Mouse (Mus musculus) naive thymus-derived CD4-positive, alpha-beta T cell, adult 2 months (primary cell): ENCODE measurements around the gene Mllt6.
"Not testable (repeated sequence)": the region's sequence is repeated elsewhere in the genome, so short reads cannot be mapped to it uniquely, and the experiment has no call there.

Source experiments
- DNase-seq: peaks from one replicate; pipeline ENCODE4 v3.0.0-alpha.2; 2011; ENCODE audit warnings: low read depth

Mllt6 gene

DNA sequence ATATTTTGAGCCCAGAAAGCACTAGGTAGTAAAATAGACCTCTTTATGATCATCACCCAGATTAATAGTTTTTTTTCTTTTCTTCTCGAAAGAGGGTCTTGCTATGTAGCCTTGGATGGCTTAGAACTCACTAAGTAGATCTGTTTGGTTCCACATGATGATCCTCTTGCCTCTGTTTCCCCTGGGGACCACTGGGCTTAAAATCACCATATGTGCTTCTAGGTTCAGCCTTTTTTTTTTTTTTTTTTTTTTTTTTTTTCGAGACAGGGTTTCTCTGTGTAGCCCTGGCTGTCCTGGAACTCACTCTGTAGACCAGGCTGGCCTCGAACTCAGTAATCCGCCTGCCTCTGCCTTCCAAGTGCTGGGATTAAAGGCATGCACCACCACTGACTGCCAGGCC, 14.7 kb upstream of the Mllt6 start:
- not testable (repeated sequence) for DNase-seq

DNA sequence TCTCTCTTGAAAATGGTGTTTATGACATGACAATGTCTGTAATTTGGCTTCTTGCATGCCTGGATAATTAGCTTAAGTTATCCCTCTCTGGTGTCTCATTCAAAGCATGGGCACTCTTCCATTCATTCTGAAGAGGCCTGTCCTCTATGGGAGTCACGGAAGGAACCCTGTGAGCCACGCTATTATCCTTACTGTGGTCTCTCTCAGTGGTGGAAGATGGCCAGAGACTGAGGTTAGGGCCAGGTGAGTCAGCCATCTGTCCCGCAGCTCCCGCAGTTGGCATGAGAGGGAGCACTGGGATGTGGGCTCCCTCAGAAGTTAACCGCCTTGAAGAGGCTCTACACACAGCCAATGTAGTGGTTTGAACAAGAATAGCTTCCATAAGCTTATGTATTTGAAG, 12.9 kb upstream of the Mllt6 start:
- no peak for DNase-seq

DNA sequence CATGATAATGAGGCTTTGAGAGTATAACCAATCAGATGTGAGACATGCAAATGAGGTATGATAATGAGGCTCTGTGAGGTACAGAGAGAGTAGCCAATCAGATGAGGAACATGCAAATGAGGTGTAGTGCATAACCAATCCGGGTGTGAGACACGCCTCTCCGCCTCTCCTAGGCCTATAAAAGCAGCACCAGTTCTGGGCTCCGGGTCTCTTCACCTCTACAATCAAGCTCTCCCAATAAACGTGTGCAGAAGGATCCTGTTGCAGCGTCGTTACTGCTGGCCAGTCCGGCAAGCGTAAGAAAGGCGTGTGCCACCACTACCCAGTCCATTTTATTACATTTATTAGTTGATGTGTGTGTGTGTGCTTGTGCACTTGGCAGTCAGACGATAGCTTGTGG, 9.8 kb upstream of the Mllt6 start:
- not testable (repeated sequence) for DNase-seq

DNA sequence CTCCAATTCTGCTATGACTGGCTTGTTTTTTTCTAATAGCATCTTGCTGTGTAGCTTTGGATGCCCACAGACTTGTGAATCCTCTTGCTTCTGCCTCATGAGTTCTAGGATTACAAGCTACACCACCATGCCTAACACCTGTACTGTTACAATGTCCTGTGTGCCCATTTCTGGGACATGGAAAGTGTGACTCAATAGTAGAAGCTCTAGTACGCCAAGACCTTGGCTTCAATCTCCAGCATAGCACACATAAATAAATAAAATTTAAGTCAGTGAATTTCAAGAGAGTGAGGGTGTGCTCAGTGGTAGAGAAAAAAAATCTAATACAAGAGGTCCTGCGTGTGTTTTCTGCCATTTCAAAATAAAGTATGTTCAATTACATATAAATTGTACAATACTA, 9.0 kb upstream of the Mllt6 start:
- no peak for DNase-seq

DNA sequence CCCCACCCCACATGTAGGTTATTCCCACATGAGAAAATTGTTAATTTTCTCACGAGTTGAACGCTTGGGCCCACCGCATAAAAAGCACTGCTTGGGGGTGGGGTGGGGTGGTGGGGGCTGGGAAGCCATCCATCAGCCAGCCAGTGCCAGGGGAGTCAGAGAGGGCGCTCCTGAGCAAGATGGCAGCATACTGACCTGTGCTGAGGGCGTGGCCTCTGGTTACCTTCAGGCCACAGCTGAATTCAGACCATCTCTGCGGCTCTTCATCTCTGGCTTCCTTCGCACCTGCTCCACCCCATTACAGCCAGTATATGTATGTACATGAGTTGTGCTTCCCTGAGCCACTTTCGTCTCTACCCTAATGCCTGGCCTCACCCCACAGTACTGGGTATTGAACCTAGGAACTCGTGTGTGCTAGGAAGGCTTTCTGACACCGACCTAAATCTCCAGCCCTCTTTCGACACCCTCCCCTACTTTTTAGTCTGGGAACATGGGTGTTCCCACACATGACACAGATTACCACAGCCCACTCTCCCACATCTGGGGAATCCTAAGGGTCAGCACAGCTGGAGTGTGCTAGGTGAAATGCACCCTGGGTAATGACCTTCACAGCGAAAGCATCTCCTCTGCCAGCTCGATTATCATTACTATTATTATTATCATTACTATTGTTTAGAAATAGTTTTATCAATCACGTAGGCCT, 6.8 kb upstream of the Mllt6 start:
- DNase-seq: no peak

DNA sequence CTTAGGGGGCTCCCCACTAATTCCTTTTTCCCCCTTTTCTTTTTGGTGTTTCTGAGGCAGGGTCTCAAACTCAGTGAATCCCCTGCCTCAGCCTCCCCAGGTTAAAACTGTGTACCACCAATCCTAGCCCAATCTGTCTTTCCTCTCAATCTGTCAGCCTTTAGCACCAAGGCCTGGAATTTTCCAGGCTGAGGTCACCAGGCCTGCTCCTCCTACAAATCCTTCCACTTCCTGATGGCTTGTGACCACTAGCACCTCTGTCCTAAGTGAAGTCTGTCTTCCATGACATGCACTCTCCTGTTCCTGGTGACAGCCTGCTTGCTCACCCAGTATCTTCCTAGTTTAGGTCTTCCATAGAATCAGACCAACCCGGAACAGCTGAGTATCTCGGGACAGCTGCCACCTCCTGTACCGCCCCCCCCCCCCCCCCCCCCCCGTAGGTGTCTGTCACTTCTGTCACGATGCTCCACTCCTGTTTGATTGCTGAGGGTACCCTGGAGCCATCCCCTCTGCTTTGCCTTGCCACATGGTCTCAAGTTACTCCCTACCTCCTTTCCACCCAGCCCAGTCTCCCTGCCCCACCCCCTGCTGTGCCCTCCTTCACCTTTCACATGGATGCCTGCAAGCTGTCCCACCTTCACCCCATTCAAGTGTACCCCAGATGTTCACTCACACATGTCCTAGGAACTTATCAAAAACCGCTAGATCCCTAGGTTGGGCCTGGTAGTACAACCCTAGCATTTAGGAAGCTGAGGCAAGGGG, 5.8 kb upstream of the Mllt6 start:
- no peak for DNase-seq

DNA sequence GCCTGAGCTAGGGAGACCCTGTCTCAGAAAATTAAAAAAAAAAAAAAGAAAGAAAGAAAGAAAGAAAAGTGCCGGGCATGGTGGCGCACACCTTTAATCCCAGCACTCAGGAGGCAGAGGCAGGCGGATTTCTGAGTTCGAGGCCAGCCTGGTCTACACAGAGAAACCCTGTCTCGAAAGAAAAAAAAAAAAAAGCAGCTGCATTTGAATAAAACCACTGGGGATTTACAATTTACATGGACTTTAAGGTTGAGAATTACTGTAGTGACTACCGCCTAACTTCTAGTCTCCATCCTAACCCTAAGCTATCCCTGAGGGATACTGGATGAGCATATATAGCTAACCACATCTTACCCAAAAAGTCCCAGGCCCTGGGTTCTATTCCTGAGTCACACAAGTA, 5.2 kb upstream of the Mllt6 start:
- not testable (repeated sequence) for DNase-seq

DNA sequence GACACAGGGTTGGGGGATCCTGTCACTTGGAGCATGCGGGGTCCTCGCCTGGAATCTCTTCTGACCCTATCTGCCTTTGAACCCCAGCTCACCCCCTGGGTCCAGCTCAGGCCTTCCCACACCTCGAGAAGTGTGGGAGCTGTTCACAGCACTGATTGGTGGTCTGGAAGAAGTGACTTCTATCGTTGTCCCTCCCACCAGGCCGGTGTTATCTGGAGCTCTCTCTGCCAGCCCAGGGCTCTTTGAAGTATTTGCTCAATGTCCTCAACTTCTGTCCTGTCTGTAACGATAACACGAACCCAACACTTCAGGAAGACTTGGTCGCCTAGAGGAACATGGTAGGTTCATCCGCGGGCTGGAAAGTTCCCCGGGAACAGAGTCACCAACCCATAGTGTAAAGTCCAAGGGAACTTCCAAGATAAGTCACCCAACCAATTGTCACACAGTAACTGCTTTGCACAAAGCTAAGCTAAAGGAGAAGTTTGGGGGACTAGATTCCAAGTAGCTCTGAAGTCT, 4.4 kb upstream of the Mllt6 start:
- no peak for DNase-seq

DNA sequence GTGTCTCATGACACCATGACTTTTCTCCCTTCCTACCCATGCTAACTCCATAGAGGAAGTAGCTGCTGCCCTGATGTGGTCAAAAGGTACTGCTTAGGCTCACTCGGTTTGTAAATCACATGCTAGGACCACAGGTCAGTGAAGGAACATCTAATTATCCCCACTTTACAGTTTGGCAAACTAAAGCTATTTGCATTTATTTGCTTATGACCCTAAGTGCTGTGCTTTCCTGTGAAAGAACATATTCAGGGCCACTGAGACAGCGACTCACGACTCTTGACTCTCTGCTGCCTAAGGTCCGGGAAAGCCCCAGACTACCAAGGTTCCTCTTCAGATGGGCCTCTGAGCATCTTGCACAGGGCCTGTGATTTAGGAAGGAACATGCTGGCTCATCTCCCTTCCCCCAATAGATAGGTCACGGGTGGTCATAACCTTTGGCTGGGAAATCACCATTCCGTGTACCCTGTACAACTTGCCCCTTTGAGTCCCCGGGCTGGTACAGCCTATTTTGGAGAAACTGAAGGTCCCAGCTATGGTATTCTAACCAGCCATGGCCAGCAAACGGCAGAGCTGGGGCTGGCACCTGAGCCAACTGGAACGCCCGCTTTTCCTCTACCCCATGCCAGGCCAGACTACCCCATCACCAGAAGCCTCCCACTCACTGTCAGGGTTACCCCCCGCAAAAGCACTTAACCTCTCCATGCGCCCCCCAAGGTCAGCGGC, 3.8 kb upstream of the Mllt6 start:
- DNase-seq: peak; percentile 77

DNA sequence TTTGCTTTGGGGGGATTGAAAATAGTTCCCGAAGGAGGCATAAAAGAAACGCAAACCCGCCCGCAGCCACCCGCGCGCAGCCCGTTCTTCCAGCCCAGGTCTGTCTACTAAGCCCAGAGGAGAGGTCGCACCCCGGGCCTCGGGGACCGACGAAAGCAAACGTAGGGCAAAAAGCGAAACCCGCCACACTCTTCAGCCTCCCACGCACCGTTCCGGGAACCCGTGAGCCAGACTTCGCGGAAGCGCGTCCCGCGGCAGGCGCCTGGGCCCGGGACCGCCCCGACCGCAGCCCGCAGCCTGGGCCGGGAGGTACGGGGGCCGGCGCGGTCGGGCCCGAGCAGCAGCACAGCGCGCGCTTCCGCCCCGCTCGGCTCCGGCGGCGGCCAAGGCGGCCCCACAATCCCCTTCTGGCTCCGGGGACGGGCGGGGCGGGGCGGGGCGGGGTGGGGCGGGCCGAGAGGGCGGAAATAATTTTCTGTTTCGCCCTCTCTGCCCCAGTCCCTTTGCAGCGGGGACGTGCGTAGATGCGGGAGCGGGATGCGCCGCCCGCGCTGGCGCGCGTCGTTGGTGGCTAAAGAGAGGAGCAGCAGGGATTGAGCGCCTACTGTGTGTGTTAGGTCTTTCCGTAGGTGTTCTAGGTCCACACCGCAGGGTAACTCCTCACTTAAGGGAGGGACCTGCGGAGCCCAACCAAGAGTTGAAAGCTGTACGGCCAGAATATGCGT, 3.1 kb upstream of the Mllt6 start:
- peak; percentile 83 for DNase-seq

DNA sequence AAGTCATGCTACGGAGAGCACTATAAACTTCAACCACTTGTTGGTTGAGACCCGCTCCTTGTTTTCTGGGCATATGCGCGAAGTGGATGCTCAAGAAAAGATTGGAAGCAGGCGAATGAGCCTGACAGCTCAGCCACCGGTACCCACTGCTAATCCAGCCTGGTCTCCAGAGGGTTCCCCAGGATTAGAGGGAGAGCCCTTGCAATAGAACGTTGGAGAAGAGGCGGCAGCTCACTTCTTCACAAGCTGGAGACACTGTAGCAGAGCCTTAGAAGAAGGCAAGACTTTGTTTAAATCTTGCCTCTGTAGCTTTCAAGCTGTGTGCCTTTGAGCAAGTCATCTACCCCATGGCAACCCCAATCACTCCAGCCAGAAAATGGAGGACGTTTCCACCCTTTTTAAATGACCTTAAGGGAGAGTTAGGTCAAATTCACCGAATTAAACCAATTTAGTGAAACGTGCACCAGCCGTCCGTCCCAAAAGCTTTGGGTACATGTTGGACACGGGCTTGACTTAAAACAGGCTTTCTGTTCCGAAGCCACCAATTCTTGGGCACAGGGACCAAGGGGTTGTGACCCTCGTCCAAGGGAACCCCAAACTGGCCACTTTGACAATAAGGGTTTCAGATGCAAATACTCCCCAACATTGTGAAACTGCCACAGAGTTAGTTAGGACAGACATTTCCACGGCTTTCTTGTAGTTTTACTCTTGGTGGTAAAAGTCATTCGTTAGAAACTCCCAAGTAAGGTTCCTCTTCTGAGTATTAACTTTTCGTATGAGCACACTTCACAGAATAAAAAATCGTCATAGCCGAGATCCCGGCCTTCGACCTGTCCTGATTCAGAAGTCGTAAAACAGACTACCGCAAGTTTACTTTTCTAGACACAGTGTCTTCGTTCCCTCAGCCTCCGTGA, 2.2 kb upstream of the Mllt6 start:
- DNase-seq: peak; percentile 63

DNA sequence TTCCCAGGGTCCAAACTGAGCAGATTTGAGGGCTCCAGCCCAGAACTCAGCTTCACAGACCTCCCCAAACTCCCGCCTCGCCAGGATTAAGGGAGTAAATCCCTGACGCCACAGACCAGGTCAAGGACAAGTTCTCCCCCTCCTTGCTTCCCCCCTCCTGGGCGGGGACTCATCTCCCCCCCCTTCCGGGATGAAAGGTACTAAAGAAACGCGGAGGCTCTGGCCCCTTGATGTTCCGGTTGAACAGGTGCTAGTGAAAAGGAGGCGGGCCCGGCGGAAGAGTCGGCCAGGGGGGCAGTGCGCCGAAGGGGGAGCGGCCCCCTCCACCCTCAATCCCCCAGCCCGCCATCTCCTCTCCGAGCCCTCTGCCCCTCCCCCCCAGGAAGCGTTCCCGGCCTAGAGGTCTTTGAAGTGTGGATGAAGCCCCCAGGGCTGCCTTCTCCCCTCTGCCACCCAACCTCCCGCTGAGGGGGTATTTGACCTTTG, 1.5 kb upstream of the Mllt6 start:
- no peak for DNase-seq

DNA sequence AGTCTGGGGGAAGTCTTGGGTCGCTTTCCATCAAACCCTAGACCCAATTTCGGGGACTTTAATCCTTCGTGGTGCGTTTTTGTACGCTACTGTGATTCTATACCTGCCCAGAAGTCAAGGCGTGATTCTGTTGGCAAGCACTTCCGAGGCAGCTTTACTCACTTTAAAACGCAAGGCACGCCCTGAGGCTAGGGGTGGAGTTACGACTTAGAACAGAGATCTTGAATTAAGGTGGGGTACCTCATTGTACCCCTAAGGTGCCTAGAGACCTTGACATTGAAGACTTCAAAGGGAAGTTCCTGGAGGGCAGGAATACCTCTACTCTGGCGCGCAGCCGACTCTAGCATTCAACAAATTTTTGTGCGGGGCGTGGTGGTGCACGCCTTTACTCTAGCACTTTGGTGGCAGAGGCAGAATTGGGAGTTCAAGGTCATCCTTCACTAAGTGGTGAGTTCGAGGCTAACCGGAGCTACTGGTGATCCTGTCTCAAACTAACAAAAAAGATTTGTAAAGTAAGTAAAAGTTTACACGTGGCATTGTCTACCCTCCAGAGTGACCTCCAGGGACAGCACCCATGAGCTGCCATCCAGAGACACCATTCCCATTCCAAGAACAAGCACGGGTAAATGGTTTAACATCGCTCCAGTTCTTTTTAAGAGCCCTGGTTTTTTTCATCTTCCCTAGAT, 864 bp upstream of the Mllt6 start:
- DNase-seq: peak; percentile 86

DNA sequence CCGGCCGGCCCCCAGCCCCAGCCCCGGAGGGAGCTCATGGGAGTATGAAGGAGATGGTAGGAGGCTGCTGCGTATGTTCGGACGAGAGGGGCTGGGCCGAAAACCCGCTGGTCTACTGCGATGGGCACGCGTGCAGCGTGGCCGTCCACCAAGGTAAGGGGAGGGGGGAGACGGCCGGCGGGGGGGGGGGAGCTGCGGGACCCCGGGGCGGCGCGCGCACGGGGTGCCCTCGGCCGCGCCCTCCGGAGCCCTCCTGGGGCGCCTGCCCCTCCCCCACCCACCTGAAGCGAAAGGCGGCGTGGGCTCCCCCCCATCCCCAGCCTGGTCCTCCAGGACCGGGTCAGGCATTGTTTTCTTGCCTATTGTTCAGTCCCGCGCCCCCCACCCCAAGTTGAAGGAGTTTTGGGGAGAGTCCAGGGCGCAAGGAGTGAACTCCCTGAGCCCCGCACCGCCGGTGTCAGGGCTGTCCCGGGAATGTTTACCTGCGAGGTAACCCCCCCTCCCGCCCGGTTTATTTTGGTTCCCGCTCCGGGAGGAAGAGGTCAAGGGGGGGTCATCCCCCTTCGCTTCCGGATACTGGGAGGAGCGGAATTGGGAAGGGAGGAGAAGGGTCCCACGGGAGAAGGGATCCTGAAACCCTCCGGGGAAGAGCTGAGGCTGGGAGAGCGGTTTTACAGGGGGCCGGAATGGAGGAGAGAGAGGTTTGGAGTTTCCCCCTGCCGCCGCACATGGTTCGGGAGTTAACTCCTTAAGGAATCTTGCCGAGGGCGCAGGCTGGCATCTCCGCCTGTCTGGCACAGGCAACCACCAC, 519 bp downstream of the Mllt6 start:
- peak; percentile 49 for DNase-seq

DNA sequence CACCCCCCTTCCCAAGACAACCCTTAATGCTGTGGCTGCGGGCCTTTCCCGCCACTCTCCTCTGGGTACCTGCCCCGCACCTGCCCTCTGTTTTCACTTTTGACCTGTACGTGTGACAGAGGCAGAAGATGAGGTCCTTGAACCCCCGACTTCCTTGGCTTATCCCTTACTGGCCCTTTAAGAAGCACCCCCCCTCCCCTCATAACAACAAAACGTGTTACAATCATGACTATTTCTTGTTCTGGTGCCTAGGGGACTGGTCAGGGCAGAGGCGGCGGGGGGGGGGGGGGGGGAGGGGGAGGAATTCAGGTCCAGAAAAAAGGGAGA, 1.1 kb downstream of the Mllt6 start:
- DNase-seq: peak; percentile 42

DNA sequence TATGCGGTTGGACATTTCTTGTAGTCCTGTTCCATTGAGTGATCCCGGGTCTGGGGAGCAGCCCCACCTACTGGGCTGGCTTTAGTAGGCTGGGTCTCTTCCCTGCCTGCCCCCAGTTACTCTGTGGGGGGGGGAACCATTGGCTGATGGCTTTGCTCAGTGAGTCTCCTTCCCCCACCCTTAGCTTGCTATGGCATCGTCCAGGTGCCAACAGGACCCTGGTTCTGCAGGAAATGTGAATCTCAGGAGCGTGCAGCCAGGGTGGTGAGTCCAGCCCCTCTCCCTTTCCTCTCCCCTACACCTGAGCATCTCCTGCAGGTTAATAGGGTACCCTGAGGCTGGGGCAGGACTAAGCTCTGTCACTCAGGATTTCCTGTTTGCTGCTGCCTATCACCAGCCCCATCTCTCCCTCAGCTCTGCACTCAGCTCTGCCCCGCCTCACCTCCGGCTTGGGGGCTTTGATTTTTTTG, 1.6 kb downstream of the Mllt6 start:
- DNase-seq: peak; percentile 64

DNA sequence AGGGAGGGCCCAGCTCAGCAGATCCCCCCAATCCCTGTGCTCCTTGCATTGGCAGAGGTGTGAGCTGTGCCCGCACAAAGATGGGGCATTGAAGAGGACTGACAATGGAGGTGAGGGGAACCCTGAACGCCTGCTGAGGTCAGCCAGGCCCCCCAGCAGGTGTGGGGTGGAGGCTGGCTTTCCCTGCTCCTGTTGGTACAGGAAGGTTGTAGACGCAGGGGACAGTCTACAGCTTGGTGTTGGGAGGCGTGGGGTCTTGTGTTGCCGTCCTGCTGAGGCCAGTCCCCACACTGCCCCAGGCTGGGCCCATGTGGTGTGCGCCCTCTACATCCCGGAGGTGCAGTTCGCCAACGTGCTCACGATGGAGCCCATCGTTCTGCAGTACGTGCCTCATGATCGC, 2.2 kb downstream of the Mllt6 start:
- DNase-seq: no peak

DNA sequence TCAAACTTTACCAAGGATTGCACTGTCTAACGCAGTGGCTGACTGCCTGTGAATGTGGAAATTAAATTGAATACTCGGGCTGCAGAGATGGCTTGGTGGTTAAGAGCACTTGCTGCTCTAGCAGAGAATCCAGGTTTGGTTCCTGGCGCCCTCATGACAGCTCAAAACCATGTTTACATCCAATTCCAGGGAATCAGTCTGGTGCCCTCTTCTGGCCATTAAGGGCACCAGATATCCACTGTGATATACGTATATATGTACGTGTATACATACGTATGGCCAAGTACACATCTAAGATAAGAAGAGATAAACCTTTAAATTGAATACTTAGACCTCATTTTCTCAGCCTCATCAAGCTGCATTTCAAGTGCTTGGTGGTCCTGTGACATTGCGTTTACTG, 3.0 kb downstream of the Mllt6 start:
- DNase-seq: no peak

DNA sequence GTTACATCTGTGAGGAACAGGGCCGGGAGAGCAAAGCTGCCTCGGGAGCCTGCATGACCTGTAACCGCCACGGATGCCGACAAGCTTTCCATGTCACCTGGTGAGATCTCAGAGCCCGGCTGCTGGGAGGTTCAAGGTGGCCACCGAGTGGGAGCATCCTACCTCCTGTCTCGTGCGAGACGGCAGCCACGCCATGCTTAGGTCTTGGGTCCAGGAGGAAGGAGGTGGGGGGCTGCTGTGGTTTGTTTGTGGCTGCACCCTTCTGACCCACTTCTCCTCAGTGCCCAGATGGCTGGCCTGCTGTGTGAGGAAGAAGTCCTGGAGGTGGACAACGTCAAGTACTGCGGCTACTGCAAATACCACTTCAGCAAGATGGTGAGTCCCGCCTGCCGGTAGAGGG, 3.6 kb downstream of the Mllt6 start:
- no peak for DNase-seq

DNA sequence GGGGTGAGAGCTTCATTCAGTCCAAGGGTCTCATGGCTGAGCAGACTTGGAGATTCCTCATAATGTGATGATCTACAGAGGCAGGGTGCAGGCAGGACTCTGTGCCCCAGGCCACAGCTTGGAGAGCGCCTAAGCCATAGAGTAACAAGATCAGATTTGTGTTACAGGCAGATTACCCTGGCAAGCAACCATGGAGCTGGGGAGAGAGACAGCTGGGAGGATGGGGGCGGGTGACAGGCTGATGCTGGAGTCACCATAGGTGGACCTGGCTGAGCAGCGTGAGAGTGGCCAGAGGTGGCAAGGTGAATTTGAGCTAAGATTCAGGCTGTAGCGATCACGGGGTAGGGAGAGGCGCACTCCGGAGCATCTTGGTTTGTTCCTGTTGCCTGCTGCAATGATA, 4.9 kb downstream of the Mllt6 start:
- no peak for DNase-seq
